Mouse (Mus musculus): ENCODE results near the gene Padi6.

Padi6 gene

GRCm38 (mm10) chr4:140750328-140750727, 7.9 kb upstream of the Padi6 start:
- DNase-seq (ENCODE audit: extremely low spot score) = peak; percentile 67

- no peak for DNase-seq (ENCODE audit: extremely low spot score)
These were observed 5.5 kb upstream of the Padi6 start for GRCm38 (mm10) chr4:140747978-140748377.

- DNase-seq (ENCODE audit: extremely low spot score) = no peak
These were observed 2.2 kb upstream of the Padi6 start for GRCm38 (mm10) chr4:140744654-140745053.

GRCm38 (mm10) chr4:140743086-140743485, 643 bp upstream of the Padi6 start:
- DNase-seq (ENCODE audit: extremely low spot score) = no peak

GRCm38 (mm10) chr4:140741401-140741800, 1.0 kb downstream of the Padi6 start:
- no peak for DNase-seq (ENCODE audit: extremely low spot score)

GRCm38 (mm10) chr4:140740655-140741054, 1.8 kb downstream of the Padi6 start:
- DNase-seq (ENCODE audit: extremely low spot score) = no peak

GRCm38 (mm10) chr4:140732871-140733270, 9.6 kb downstream of the Padi6 start:
- DNase-seq (ENCODE audit: extremely low spot score) = no peak

GRCm38 (mm10) chr4:140731654-140732053, 10.8 kb downstream of the Padi6 start:
- DNase-seq (ENCODE audit: extremely low spot score) = no peak

- no peak for DNase-seq (ENCODE audit: extremely low spot score)
These were observed 15.5 kb downstream of the Padi6 start for GRCm38 (mm10) chr4:140726907-140727306.

- DNase-seq (ENCODE audit: extremely low spot score) = no peak
These were observed 17.7 kb downstream of the Padi6 start for GRCm38 (mm10) chr4:140724739-140725138.

- peak; percentile 59 for DNase-seq (ENCODE audit: extremely low spot score)
These were observed 18.6 kb downstream of the Padi6 start for GRCm38 (mm10) chr4:140723801-140724200.

- no peak for DNase-seq (ENCODE audit: extremely low spot score)
These were observed 19.3 kb downstream of the Padi6 start for GRCm38 (mm10) chr4:140723192-140723591.

GRCm38 (mm10) chr4:140722710-140723109, 19.7 kb downstream of the Padi6 start:
- no peak for DNase-seq (ENCODE audit: extremely low spot score)

- DNase-seq (ENCODE audit: extremely low spot score) = no peak
These were observed 20.4 kb downstream of the Padi6 start for GRCm38 (mm10) chr4:140721968-140722490.

- no peak for DNase-seq (ENCODE audit: extremely low spot score)
These were observed 22.4 kb downstream of the Padi6 start for GRCm38 (mm10) chr4:140720091-140720490.

- DNase-seq (ENCODE audit: extremely low spot score) = no peak
These were observed 24.0 kb downstream of the Padi6 start for GRCm38 (mm10) chr4:140718436-140718835.

- DNase-seq (ENCODE audit: extremely low spot score) = no peak
These were observed 25.4 kb downstream of the Padi6 start for GRCm38 (mm10) chr4:140716994-140717393.

- no peak for DNase-seq (ENCODE audit: extremely low spot score)
These were observed 27.9 kb downstream of the Padi6 start for GRCm38 (mm10) chr4:140714586-140714985.

GRCm38 (mm10) chr4:140713480-140714365, 28.7 kb downstream of the Padi6 start:
- peak; percentile 80 for DNase-seq (ENCODE audit: extremely low spot score)

- DNase-seq (ENCODE audit: extremely low spot score) = no peak
These were observed 31.1 kb downstream of the Padi6 start for GRCm38 (mm10) chr4:140711360-140711759.

GRCm38 (mm10) chr4:140710781-140711180, 31.7 kb downstream of the Padi6 start:
- no peak for DNase-seq (ENCODE audit: extremely low spot score)

- no peak for DNase-seq (ENCODE audit: extremely low spot score)
These were observed 32.8 kb downstream of the Padi6 start for GRCm38 (mm10) chr4:140709617-140710016.

- no peak for DNase-seq (ENCODE audit: extremely low spot score)
These were observed 33.3 kb downstream of the Padi6 start for GRCm38 (mm10) chr4:140709111-140709510.

Data from embryo, embryonic 9.5 days (tissue).